In the genomic region with DNA sequence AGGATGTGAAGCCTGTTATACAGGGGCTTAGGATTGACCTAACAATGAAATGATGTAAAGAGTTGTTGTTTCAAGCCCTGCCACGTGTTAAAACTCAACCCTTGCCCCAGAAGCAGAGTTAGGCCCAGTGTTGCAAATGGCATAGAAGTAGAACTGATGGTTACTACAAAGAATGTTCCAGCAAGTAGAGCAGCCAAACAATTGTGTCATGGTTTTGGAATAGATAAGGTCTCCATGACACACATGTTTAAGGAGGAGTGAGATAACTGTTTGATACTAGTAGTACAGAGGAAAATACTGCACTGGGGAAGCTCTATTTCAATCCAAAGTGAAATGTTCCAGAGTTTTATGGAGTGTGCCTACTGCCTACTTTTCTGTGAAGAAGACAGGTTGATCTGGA, we compare ENCODE assay signal across 26 mouse cellular contexts. TPM values are rescaled to one million over a fixed set of nuclear protein-coding genes. Genes with fewer than 3 reads are reported as not detected.
DNase-seq lines count a peak whose midpoint lies in the region; ATAC-seq and TF ChIP-seq lines count a peak whose summit lies in the region.
"Had no signal": no experiment of that assay in that cellular context is flagged by ENCODE, and none has a peak within 500 bp of the region (broad histone marks: within the 10 kb centered on the region; RNA-seq: fewer than 3 reads in every experiment).

No protein-coding gene starts in this region.

- DNase-seq in gastrocnemius, adult 18-20 months (ENCODE audit: low spot score) = peak; percentile 21
- no peak for DNase-seq in gastrocnemius, adult 8-10 months (ENCODE audit: low spot score in 2 of 2)
- peak; percentile 58 for DNase-seq in heart, adult 8-10 months (ENCODE audit: low spot score)
- no peak for DNase-seq in layer of hippocampus, adult 2 months (ENCODE audit: low spot score in 2 of 2)
- DNase-seq in layer of hippocampus, postnatal 14 days (ENCODE audit: low spot score in 2 of 2) = no peak
- DNase-seq in left cerebral cortex, postnatal 4 days = no peak
- DNase-seq: adrenal gland, postnatal 14 days; B cell, adult 2 months; cerebellum, adult 18-20 months; cerebellum, adult 9-11 months; cerebellum, postnatal 36 days had no signal

- H3K27ac ChIP-seq in heart, embryonic 11.5 days (ENCODE audit: low read depth, low read length) = no peak overlapping the region
- peak overlapping the region; percentile 62; the same call in 1 of the 2 replicates for H3K27ac ChIP-seq in layer of hippocampus, adult 2 months
- H3K27ac ChIP-seq in brown adipose tissue, adult 24 weeks (replicated peaks; ENCODE audit: low read depth, low read length) = peak overlapping the region; percentile 57; the same call in 1 of the 2 replicates
- H3K27ac ChIP-seq: embryonic facial prominence, embryonic 13.5 days; forebrain, embryonic 12.5 days; heart, embryonic 13.5 days; hindbrain, embryonic 10.5 days; hindbrain, embryonic 14.5 days had no signal

- no peak overlapping the region for H3K4me3 ChIP-seq in heart, embryonic 11.5 days (ENCODE audit: low read depth, low read length)
- no peak overlapping the region for H3K4me3 ChIP-seq in layer of hippocampus, adult 2 months
- no peak overlapping the region for H3K4me3 ChIP-seq in brown adipose tissue, adult 24 weeks (ENCODE audit: insufficient read depth, low read depth, low read length)
- H3K4me3 ChIP-seq: embryonic facial prominence, embryonic 13.5 days; forebrain, embryonic 12.5 days; heart, embryonic 13.5 days; hindbrain, embryonic 10.5 days had no signal

- H3K27me3 ChIP-seq in heart, embryonic 11.5 days (ENCODE audit: control insufficient read depth, insufficient read depth, low read length) = no peaks in the 10 kb centered on the region
- H3K27me3 ChIP-seq: embryonic facial prominence, embryonic 13.5 days; forebrain, embryonic 12.5 days; heart, embryonic 13.5 days had no signal

- intact Hi-C loops in left cerebral cortex, postnatal 4 days (cut with DNase I) = no loop called here

- H3K9me3 ChIP-seq in heart, embryonic 11.5 days (replicated peaks; ENCODE audit: control insufficient read depth, low read length) = no peaks in the 10 kb centered on the region
- H3K9me3 ChIP-seq: embryonic facial prominence, embryonic 13.5 days; forebrain, embryonic 12.5 days; G1E; heart, embryonic 13.5 days; hindbrain, embryonic 10.5 days had no signal

- no peak overlapping the region for H3K4me2 ChIP-seq in heart, embryonic 11.5 days
- H3K4me2 ChIP-seq: embryonic facial prominence, embryonic 13.5 days; forebrain, embryonic 12.5 days; heart, embryonic 13.5 days; hindbrain, embryonic 14.5 days had no signal

- H3K9ac ChIP-seq in heart, embryonic 11.5 days (ENCODE audit: low read depth, low read length) = no peak overlapping the region
- H3K9ac ChIP-seq: embryonic facial prominence, embryonic 13.5 days; forebrain, embryonic 12.5 days; heart, embryonic 13.5 days; hindbrain, embryonic 14.5 days had no signal

- ATAC-seq in heart, embryonic 11.5 days (replicated peaks; ENCODE audit: insufficient number of reproducible peaks, low FRiP score, low TSS enrichment) = no peak
- ATAC-seq: CD4-positive, CD25-positive, alpha-beta regulatory T cell, adult 4 months; forebrain, embryonic 16.5 days; intestine, postnatal 0 days had no signal

- peaks cover 2% of the 10 kb centered on the region; the same call in 1 of the 2 replicates for H3K4me1 ChIP-seq in heart, embryonic 11.5 days (ENCODE audit: control insufficient read depth, insufficient read depth, low read length)
- H3K4me1 ChIP-seq in brown adipose tissue, adult 24 weeks (ENCODE audit: control insufficient read depth, insufficient read depth, insufficient read length, low read length) = 0 out of 2 replicates have a peak, but pooled peaks cover 2% of the 10 kb centered on the region
- H3K4me1 ChIP-seq: embryonic facial prominence, embryonic 13.5 days; forebrain, embryonic 12.5 days; hindbrain, embryonic 10.5 days had no signal

- no peak for TF ChIP-seq CTCF in layer of hippocampus, adult 2 months (conservative IDR thresholded peaks at IDR 0.05)

- whole genome bisulfite sequencing in heart, embryonic 11.5 days (ENCODE audit: insufficient replicate concordance) = 35% methylated on average over 1 of the region's 1 CpGs

- H3K36me3 ChIP-seq in heart, embryonic 11.5 days (ENCODE audit: control insufficient read depth, insufficient read depth, low read length) = 0 out of 2 replicates have a peak, but pooled peaks cover 3% of the 10 kb centered on the region
- H3K36me3 ChIP-seq: embryonic facial prominence, embryonic 13.5 days; forebrain, embryonic 12.5 days; G1E; heart, embryonic 13.5 days; hindbrain, embryonic 10.5 days had no signal

RNA-seq across cellular contexts. Expression of a gene that starts 9.5 kb away (rescaled TPM):
- 100 to 1,000 TPM; 192 to 194 TPM for total RNA-seq in gastrocnemius, adult 18-20 months (2021)
- total RNA-seq in gastrocnemius, adult 8-10 months (2022) = 100 to 1,000 TPM; 206 to 278 (median 246) TPM
- total RNA-seq in heart, adult 8-10 months (2022) = 10 to 100 TPM; 22.1 to 40.8 (median 32.5) TPM
- 16.0 and 23.3 TPM in 2 replicates for polyA plus RNA-seq in heart, embryonic 11.5 days (2014; fragmentation: Nextera tagmentation; extraction: Ambion mirVana)
- total RNA-seq in layer of hippocampus, adult 2 months (2021) = 10 to 100 TPM; 34.3 to 34.7 TPM
- 10 to 100 TPM; 36.5 to 38.2 TPM for total RNA-seq in layer of hippocampus, postnatal 14 days (2021)
- polyA plus RNA-seq in brown adipose tissue, adult 24 weeks (2012; ENCODE audit: insufficient read depth, insufficient read length, missing spikeins) = 4.3 and 9.1 TPM in 2 replicates
- total RNA-seq in left cerebral cortex, postnatal 4 days (2021) = 10 to 100 TPM; 31.2 to 33.0 TPM

RNA-seq across cellular contexts. Expression of a gene that starts 19.9 kb away (rescaled TPM):
- total RNA-seq in gastrocnemius, adult 18-20 months (2021) = 1 to 10 TPM; 5.7 to 6.5 TPM
- 1 to 10 TPM; 5.9 to 7.6 (median 7.5) TPM for total RNA-seq in gastrocnemius, adult 8-10 months (2022)
- total RNA-seq in heart, adult 8-10 months (2022) = 10 to 100 TPM; 14.6 to 19.4 (median 16.1) TPM
- 2.8 and 3.1 TPM in 2 replicates for polyA plus RNA-seq in heart, embryonic 11.5 days (2014; fragmentation: Nextera tagmentation; extraction: Ambion mirVana)
- 1 to 10 TPM; 3.5 to 5.0 TPM for total RNA-seq in layer of hippocampus, adult 2 months (2021)
- 1 to 10 TPM; 2.0 to 3.1 TPM for total RNA-seq in layer of hippocampus, postnatal 14 days (2021)
- 10.9 and 19.2 TPM in 2 replicates for polyA plus RNA-seq in brown adipose tissue, adult 24 weeks (2012; ENCODE audit: insufficient read depth, insufficient read length, missing spikeins)
- 1 to 10 TPM; 1.2 to 1.3 TPM for total RNA-seq in left cerebral cortex, postnatal 4 days (2021)

RNA-seq across cellular contexts. Expression of a gene that starts 26.0 kb away (rescaled TPM):
- total RNA-seq in gastrocnemius, adult 18-20 months (2021) = not detected
- not detected for total RNA-seq in gastrocnemius, adult 8-10 months (2022)
- total RNA-seq in heart, adult 8-10 months (2022) = not detected
- not detected in 2 replicates for polyA plus RNA-seq in heart, embryonic 11.5 days (2014; fragmentation: Nextera tagmentation; extraction: Ambion mirVana)
- total RNA-seq in layer of hippocampus, adult 2 months (2021) = not detected
- not detected for total RNA-seq in layer of hippocampus, postnatal 14 days (2021)
- not detected in 2 replicates for polyA plus RNA-seq in brown adipose tissue, adult 24 weeks (2012; ENCODE audit: insufficient read depth, insufficient read length, missing spikeins)
- not detected for total RNA-seq in left cerebral cortex, postnatal 4 days (2021)
- total RNA-seq: adrenal gland, adult 18-20 months; adrenal gland, postnatal 14 days; G1E; gastrocnemius, postnatal 4 days; heart, postnatal 10 days had no signal
- polyA plus RNA-seq: CD4-positive, CD25-positive, alpha-beta regulatory T cell, adult 4 months; embryonic facial prominence, embryonic 13.5 days; forebrain, embryonic 12.5 days; forebrain, embryonic 16.5 days; frontal cortex, adult 2 months; G1E; heart, embryonic 13.5 days; hindbrain, embryonic 10.5 days; hindbrain, embryonic 14.5 days; intestine, postnatal 0 days had no signal

RNA-seq across cellular contexts. Expression of a gene that starts 38.5 kb away (rescaled TPM):
- 10 to 100 TPM; 11.0 to 11.1 TPM for total RNA-seq in gastrocnemius, adult 18-20 months (2021)
- total RNA-seq in gastrocnemius, adult 8-10 months (2022) = 10 to 100 TPM in 3 of 4 experiments, 1 to 10 TPM in 1; 9.4 to 11.6 (median 11.1) TPM
- 10 to 100 TPM in 2 of 4 experiments, 1 to 10 TPM in 2; 9.7 to 12.6 (median 10.4) TPM for total RNA-seq in heart, adult 8-10 months (2022)
- polyA plus RNA-seq in heart, embryonic 11.5 days (2014; fragmentation: Nextera tagmentation; extraction: Ambion mirVana) = 14.5 and 18.4 TPM in 2 replicates
- total RNA-seq in layer of hippocampus, adult 2 months (2021) = 10 to 100 TPM; 10.7 to 12.1 TPM
- total RNA-seq in layer of hippocampus, postnatal 14 days (2021) = 10 to 100 TPM in 1 of 2 experiments, 1 to 10 TPM in 1; 8.7 to 11.8 TPM
- 7.8 and 8.6 TPM in 2 replicates for polyA plus RNA-seq in brown adipose tissue, adult 24 weeks (2012; ENCODE audit: insufficient read depth, insufficient read length, missing spikeins)
- 1 to 10 TPM; 6.6 to 8.3 TPM for total RNA-seq in left cerebral cortex, postnatal 4 days (2021)

Comparison
In these comparisons a context has a peak if more than half of its experiments do, and no peak if none do; other contexts are left out.
1. DNase-seq: peak in gastrocnemius, adult 18-20 months (single experiment) and heart, adult 8-10 months (single experiment); none in gastrocnemius, adult 8-10 months (0 of 2), layer of hippocampus, adult 2 months (0 of 2), layer of hippocampus, postnatal 14 days (0 of 2) and left cerebral cortex, postnatal 4 days (single experiment).
2. RNA of a gene that starts 9.5 kb away (total RNA-seq): 206 to 278 TPM in gastrocnemius, adult 8-10 months and 192 to 194 TPM in gastrocnemius, adult 18-20 months; 22.1 to 40.8 TPM in heart, adult 8-10 months, 36.5 to 38.2 TPM in layer of hippocampus, postnatal 14 days, 34.3 to 34.7 TPM in layer of hippocampus, adult 2 months and 31.2 to 33.0 TPM in left cerebral cortex, postnatal 4 days; every median in the first group is over 4 times any median in the second.